Mouse (Mus musculus): Measurements from ENCODE around the gene Ctsk.

Ctsk gene

GRCm38 (mm10) chr3:95499024-95499423 is at the start of gene Ctsk:
Gene Ctsk, plus strand, starts transcription at chr3:95499256.
- DNase-seq = peak; percentile 24

- peak; percentile 66 for DNase-seq
Observed at GRCm38 (mm10) chr3:95450408-95450807, 48.6 kb upstream of the Ctsk start.

GRCm38 (mm10) chr3:95450915-95451314 is 48.1 kb upstream of the Ctsk start:
- no peak for DNase-seq

GRCm38 (mm10) chr3:95456367-95456766 is 42.7 kb upstream of the Ctsk start:
- DNase-seq = no peak

- no peak for DNase-seq
Observed at GRCm38 (mm10) chr3:95457758-95458157, 41.3 kb upstream of the Ctsk start.

GRCm38 (mm10) chr3:95459381-95459780 is 39.7 kb upstream of the Ctsk start:
- no peak for DNase-seq

- DNase-seq = no peak
Observed at GRCm38 (mm10) chr3:95463852-95464251, 35.2 kb upstream of the Ctsk start.

GRCm38 (mm10) chr3:95478966-95479365 is 20.1 kb upstream of the Ctsk start:
- DNase-seq = no peak

GRCm38 (mm10) chr3:95486421-95486820 is 12.6 kb upstream of the Ctsk start:
- no peak for DNase-seq

GRCm38 (mm10) chr3:95488679-95489078 is 10.4 kb upstream of the Ctsk start:
- no peak for DNase-seq

GRCm38 (mm10) chr3:95490238-95490637 is 8.8 kb upstream of the Ctsk start:
- no peak for DNase-seq

GRCm38 (mm10) chr3:95494342-95494741 is 4.7 kb upstream of the Ctsk start:
- peak; percentile 69 for DNase-seq

GRCm38 (mm10) chr3:95498229-95498628 is 827 bp upstream of the Ctsk start:
- no peak for DNase-seq

GRCm38 (mm10) chr3:95499496-95500140 is 562 bp downstream of the Ctsk start:
- no peak for DNase-seq

GRCm38 (mm10) chr3:95502312-95502711 is 3.3 kb downstream of the Ctsk start:
- DNase-seq = no peak

GRCm38 (mm10) chr3:95509348-95509747 is 10.3 kb downstream of the Ctsk start:
- DNase-seq = no peak

- no peak for DNase-seq
Observed at GRCm38 (mm10) chr3:95511611-95512180, 12.6 kb downstream of the Ctsk start.

- no peak for DNase-seq
Observed at GRCm38 (mm10) chr3:95516614-95517041, 17.6 kb downstream of the Ctsk start.

GRCm38 (mm10) chr3:95517493-95517898 is 18.4 kb downstream of the Ctsk start:
- peak; percentile 82 for DNase-seq

GRCm38 (mm10) chr3:95518891-95519290 is 19.8 kb downstream of the Ctsk start:
- no peak for DNase-seq

- no peak for DNase-seq
Observed at GRCm38 (mm10) chr3:95519315-95519714, 20.3 kb downstream of the Ctsk start.

GRCm38 (mm10) chr3:95520100-95520499 is 21.0 kb downstream of the Ctsk start:
- no peak for DNase-seq

- DNase-seq = no peak
Observed at GRCm38 (mm10) chr3:95521168-95521567, 22.1 kb downstream of the Ctsk start.

- DNase-seq = peak; percentile 25
Observed at GRCm38 (mm10) chr3:95523662-95524061, 24.6 kb downstream of the Ctsk start.

GRCm38 (mm10) chr3:95524673-95525072 is 25.6 kb downstream of the Ctsk start:
- DNase-seq = no peak

All from kidney, postnatal 10 days (tissue).